Mouse (Mus musculus): ENCODE measurements around the gene Cpeb3. TPM values are rescaled to one million over a fixed set of nuclear protein-coding genes. Genes with fewer than 3 reads are reported as not detected.

Gene Cpeb3
- total RNA-seq, 1 experiment from 2014 or later = 0.40 TPM

GRCm38 (mm10) chr19:37076646-37077045, 131.8 kb downstream of the Cpeb3 start:
- ATAC-seq (replicated peaks in 1 of 2; ENCODE audit: insufficient read depth in 1 of 2, low FRiP score in 2 of 2, low TSS enrichment in 1 of 2, low read depth in 1 of 2, poor library complexity in 2 of 2, severe bottlenecking in 2 of 2) = no peak

GRCm38 (mm10) chr19:37076116-37076515, 132.3 kb downstream of the Cpeb3 start:
- ATAC-seq (replicated peaks in 1 of 2; ENCODE audit: insufficient read depth in 1 of 2, low FRiP score in 2 of 2, low TSS enrichment in 1 of 2, low read depth in 1 of 2, poor library complexity in 2 of 2, severe bottlenecking in 2 of 2) = no peak

DNA sequence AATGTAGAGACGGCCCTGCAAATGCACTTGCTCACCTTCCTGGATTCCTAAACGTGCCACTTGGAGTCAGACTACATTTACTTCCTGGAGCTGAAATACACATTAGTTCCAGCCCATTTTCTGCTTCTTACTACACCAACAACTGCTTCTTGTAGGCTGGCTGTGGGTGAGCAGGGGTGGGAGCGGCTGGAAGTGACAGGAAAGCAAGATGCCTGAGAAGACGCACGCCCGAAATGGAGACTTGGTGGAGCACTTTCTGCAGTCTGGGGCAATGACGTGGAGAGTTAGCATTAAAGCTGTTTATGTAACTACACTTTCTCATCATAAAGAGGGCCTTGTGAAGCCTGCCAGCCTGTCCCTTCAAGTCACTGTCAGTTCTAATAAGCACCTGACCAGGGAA, 132.7 kb downstream of the Cpeb3 start:
- no peak for ATAC-seq (replicated peaks in 1 of 2; ENCODE audit: insufficient read depth in 1 of 2, low FRiP score in 2 of 2, low TSS enrichment in 1 of 2, low read depth in 1 of 2, poor library complexity in 2 of 2, severe bottlenecking in 2 of 2)

GRCm38 (mm10) chr19:37074726-37075125, 133.7 kb downstream of the Cpeb3 start:
- no peak for ATAC-seq (replicated peaks in 1 of 2; ENCODE audit: insufficient read depth in 1 of 2, low FRiP score in 2 of 2, low TSS enrichment in 1 of 2, low read depth in 1 of 2, poor library complexity in 2 of 2, severe bottlenecking in 2 of 2)

DNA sequence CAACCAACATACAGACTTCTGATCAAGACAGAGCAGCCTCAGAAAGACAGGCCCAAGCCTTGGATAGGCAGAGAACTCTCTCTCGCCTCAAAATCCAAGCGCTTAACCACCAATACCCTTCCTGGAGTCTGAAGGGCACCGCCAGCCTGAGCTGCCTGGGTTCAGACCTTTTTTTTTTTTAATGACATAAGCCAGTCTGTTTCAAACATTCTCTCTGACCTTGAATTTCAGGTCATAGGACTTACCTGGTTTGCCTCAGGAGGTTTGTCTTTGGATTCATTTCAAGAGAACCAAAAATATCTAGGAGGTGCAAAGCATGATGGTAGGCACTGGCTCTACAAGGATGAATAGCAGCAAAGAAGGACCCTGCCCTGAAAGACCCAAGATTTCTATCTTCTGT, 134.1 kb downstream of the Cpeb3 start:
- ATAC-seq (replicated peaks in 1 of 2; ENCODE audit: insufficient read depth in 1 of 2, low FRiP score in 2 of 2, low TSS enrichment in 1 of 2, low read depth in 1 of 2, poor library complexity in 2 of 2, severe bottlenecking in 2 of 2) = no peak

DNA sequence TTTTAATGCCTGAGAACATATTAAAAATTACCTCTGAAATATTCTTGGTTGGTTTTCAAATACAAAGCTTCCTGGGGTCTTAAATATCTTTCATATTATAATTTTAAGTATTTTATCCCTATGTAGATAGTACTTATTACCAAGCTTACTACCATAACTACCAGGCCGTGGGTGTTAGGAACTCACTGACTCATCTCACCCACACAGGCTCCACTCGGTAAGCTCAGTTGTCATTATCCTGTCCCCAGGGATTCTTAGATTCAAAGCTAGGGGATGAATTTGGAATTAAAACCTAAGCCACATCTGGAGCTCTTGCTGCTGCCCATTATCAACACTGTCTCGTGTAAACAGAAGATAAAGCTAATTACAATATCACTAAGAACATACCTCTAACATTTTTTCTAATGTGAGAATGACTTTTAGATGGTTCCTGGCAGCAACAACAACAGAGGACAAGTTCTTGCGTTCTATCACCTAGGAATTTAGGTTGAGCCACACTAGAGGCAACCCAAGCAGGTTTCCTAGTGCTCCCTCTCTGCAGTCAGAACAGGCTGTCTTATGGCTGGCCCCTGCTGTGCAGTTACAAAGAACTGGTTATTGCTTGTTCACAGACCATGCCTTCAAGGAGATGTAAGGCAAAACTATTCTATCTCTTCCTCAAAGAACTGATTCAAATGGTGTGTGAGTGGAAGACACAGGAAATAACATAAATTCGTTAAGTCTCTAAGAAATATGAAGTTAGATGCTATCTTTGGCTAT, 135.4 kb downstream of the Cpeb3 start:
- ATAC-seq (replicated peaks in 1 of 2; ENCODE audit: insufficient read depth in 1 of 2, low FRiP score in 2 of 2, low TSS enrichment in 1 of 2, low read depth in 1 of 2, poor library complexity in 2 of 2, severe bottlenecking in 2 of 2) = no peak

DNA sequence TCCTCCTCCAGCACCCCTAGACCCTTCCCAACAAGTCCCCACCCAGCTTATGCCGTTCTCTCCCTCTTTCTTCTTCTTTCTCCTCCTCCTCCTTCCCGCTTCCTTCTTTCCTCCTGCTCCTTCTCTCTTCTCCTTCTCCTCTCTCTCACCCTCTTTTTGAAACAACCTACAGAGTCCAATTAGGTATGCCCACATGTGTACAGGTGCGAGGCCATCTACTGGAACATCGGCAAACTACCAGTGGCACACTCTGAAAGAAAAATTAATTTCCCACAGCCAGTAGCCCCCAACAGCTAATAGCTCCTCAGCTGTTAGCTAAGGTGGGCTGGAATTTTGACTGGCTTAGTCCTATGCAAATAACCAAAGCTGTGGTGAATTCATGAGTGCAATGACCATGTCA, 139.2 kb downstream of the Cpeb3 start:
- ATAC-seq (replicated peaks in 1 of 2; ENCODE audit: insufficient read depth in 1 of 2, low FRiP score in 2 of 2, low TSS enrichment in 1 of 2, low read depth in 1 of 2, poor library complexity in 2 of 2, severe bottlenecking in 2 of 2) = no peak

- no peak; a peak in 1 of 4 replicates for ATAC-seq (replicated peaks in 1 of 2; ENCODE audit: insufficient read depth in 1 of 2, low FRiP score in 2 of 2, low TSS enrichment in 1 of 2, low read depth in 1 of 2, poor library complexity in 2 of 2, severe bottlenecking in 2 of 2)
These were observed 148.3 kb downstream of the Cpeb3 start for GRCm38 (mm10) chr19:37060078-37060477.

GRCm38 (mm10) chr19:37059623-37060022, 148.8 kb downstream of the Cpeb3 start:
- no peak for ATAC-seq (replicated peaks in 1 of 2; ENCODE audit: insufficient read depth in 1 of 2, low FRiP score in 2 of 2, low TSS enrichment in 1 of 2, low read depth in 1 of 2, poor library complexity in 2 of 2, severe bottlenecking in 2 of 2)

DNA sequence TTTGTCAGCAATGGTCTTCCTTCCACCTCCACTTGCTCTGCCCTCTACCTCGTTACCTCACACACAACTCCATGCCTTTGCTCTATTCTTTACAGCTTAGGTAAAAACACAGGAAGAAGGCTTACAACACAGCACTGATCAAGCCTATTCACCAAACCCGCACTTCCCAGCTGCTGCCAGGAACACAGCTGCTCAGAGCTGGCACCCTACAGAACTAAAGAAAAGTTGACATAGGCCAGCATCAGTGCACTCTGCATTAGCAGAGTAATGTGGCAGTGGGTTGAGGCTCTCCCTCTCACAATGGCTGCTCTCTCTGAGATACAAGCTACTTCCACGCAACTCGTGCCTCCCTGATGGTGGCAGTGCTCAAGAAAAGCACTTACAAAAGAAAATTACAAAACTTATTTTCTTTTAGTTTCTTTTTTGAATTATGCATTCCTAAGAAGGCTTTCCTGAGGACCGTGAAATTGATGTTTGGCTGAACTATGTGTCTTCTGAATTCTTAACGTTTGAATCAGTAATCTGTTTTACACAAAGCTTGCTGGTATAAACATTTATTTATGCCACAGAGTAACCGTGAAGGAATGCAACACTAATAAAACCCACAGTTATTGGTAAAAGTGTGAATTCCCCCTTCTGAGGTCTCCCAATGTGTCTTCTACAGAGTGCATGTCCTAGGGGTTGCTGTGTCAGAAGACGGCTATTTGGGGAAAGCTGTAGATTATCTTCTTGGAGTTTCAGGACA, 151.1 kb downstream of the Cpeb3 start:
- ATAC-seq (replicated peaks in 1 of 2; ENCODE audit: insufficient read depth in 1 of 2, low FRiP score in 2 of 2, low TSS enrichment in 1 of 2, low read depth in 1 of 2, poor library complexity in 2 of 2, severe bottlenecking in 2 of 2) = no peak

DNA sequence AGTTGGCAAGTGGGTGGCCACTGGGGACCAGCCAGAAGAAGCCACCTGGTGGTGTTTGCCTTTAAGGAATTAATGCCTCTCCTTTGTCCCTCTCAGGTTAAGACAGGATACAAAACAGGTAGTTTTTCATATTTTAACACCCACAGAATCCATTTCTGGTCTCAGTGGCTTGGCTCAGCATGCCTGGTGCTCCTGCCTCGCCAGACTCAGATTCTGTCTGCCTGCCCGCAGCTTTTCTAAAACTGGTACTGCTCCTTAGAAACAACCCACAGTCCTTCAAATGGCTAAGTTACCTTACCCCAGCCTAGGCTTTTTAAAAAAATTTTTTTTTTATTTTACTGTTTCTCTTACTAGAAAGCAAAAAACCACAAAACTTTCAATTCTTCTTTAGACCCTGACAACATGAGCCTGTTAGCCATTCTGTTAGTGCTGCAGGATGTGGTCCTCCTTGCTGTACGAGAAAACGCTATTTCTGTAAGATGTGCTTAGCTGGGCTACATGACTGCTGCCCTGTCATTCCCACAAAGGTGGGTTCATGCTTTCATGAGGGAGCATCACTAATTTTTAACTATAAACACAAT, 152.3 kb downstream of the Cpeb3 start:
- no peak for ATAC-seq (replicated peaks in 1 of 2; ENCODE audit: insufficient read depth in 1 of 2, low FRiP score in 2 of 2, low TSS enrichment in 1 of 2, low read depth in 1 of 2, poor library complexity in 2 of 2, severe bottlenecking in 2 of 2)

DNA sequence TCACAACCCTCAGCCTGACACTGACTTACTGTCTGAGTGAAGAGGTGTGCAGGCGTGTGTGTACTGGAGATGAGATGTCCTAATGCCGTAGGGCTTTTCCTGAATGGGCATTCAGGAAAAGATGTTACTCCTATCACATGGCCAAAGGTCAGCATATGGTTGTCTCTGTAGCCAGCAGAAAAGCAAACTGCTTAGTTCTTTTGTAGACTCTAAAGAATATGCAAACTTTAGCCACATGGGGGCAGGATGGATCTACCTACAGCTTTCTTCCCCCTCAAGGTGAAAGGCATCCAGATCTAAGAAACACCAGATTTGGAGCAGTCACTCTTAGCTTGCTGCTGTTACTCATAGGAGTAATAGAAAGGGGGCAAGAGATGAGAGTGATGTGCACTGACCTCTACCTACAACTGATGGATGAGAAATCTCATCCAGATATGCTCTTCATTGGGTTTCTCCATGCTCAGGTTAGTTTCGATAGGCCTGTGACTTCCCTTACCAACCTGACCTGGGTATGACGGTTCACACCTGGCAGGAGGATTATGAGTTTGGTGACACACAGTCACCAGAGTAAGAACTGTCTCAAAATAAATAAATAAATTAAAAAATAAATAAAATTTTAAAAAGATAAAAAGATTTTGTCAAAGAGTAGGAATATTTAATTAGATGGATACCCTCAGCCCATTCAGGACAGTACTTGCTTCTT, 157.6 kb downstream of the Cpeb3 start:
- ATAC-seq (replicated peaks in 1 of 2; ENCODE audit: insufficient read depth in 1 of 2, low FRiP score in 2 of 2, low TSS enrichment in 1 of 2, low read depth in 1 of 2, poor library complexity in 2 of 2, severe bottlenecking in 2 of 2) = peak; percentile 53 to 62; a peak in 2 of 4 replicates

DNA sequence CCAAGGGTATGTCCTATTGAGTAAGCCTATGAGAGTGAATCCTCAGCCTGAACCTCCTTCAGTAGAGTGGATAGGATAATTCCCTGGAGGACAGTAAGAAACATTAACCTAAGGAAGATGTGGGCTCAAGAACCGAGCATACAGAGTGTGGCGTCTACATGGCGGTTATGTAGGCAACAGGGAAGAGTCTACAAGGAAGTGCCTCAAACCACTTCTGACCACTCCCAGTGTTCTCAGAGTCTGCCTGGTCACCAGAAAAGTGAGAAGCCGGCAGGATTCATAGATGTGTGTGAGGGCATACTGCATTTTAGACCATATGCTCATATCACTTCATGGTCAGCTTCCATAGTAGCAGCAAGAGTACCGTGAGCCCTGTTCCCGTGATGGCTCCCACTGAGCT, 159.9 kb downstream of the Cpeb3 start:
- ATAC-seq (replicated peaks in 1 of 2; ENCODE audit: insufficient read depth in 1 of 2, low FRiP score in 2 of 2, low TSS enrichment in 1 of 2, low read depth in 1 of 2, poor library complexity in 2 of 2, severe bottlenecking in 2 of 2) = no peak

DNA sequence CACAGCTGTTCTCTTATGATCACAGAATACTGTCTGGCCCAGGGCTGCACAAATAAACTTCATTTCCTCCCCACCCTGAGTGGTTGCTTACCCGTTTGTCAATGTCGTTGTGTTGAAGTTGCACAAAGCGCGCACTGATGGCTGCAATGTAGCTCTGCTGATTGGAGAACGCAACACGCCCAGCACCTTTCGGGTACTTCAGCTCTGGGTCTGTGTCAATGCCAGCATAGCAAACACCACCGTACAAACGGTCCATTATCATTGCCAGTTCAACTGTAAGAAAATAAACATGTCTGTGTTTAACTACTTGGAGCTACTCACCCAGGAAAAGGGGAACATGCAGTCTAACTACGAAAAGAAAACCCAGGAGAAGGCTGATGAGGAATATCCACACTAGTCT, 164.0 kb downstream of the Cpeb3 start:
- no peak for ATAC-seq (replicated peaks in 1 of 2; ENCODE audit: insufficient read depth in 1 of 2, low FRiP score in 2 of 2, low TSS enrichment in 1 of 2, low read depth in 1 of 2, poor library complexity in 2 of 2, severe bottlenecking in 2 of 2)

- no peak for ATAC-seq (replicated peaks in 1 of 2; ENCODE audit: insufficient read depth in 1 of 2, low FRiP score in 2 of 2, low TSS enrichment in 1 of 2, low read depth in 1 of 2, poor library complexity in 2 of 2, severe bottlenecking in 2 of 2)
These were observed 167.5 kb downstream of the Cpeb3 start for GRCm38 (mm10) chr19:37040906-37041305.

GRCm38 (mm10) chr19:37032364-37032763, 176.0 kb downstream of the Cpeb3 start:
- no peak for ATAC-seq (replicated peaks in 1 of 2; ENCODE audit: insufficient read depth in 1 of 2, low FRiP score in 2 of 2, low TSS enrichment in 1 of 2, low read depth in 1 of 2, poor library complexity in 2 of 2, severe bottlenecking in 2 of 2)

- no peak for ATAC-seq (replicated peaks in 1 of 2; ENCODE audit: insufficient read depth in 1 of 2, low FRiP score in 2 of 2, low TSS enrichment in 1 of 2, low read depth in 1 of 2, poor library complexity in 2 of 2, severe bottlenecking in 2 of 2)
These were observed 177.0 kb downstream of the Cpeb3 start for GRCm38 (mm10) chr19:37031446-37031845.

- ATAC-seq (replicated peaks in 1 of 2; ENCODE audit: insufficient read depth in 1 of 2, low FRiP score in 2 of 2, low TSS enrichment in 1 of 2, low read depth in 1 of 2, poor library complexity in 2 of 2, severe bottlenecking in 2 of 2) = no peak
These were observed 178.6 kb downstream of the Cpeb3 start for GRCm38 (mm10) chr19:37029771-37030170.
